Mouse (Mus musculus) midbrain, embryonic 14.5 days (tissue): ENCODE data around the gene Ssh3. TPM values are rescaled to one million over a fixed set of nuclear protein-coding genes. Genes with fewer than 3 reads are reported as not detected.

ENCODE experiments used
- ATAC-seq: fragments of 200-750 bp; cut with Nextera tagmentation; 2 replicates; pipeline ENCODE4 v1.8.0; 2017; ENCODE audit warnings: moderate number of reproducible peaks, moderate library complexity; ENCODE audit not compliant: low FRiP score, low TSS enrichment
- DNase-seq: peaks from one replicate; pipeline ENCODE4 v3.0.0-alpha.2; 2015
- H3K27ac ChIP-seq: fragments of 300-500 bp; sonication (generic); replicated peaks from 2 replicates; pipeline ENCODE4 v1.5.1; 2014; ENCODE audit warnings: mild to moderate bottlenecking, low read depth, low read length, moderate library complexity
- H3K27me3 ChIP-seq: fragments of 300-500 bp; sonication (generic); 2 replicates; pipeline ENCODE4 v1.6.1; 2014; ENCODE audit warnings: low read length, control low read depth, mixed read lengths; ENCODE audit not compliant: control insufficient read depth, insufficient read depth
- H3K36me3 ChIP-seq: fragments of 300-500 bp; sonication (generic); 2 replicates; pipeline ENCODE4 v1.6.1; 2014; ENCODE audit warnings: low read length, control low read depth; ENCODE audit not compliant: control insufficient read depth, insufficient read depth
- H3K4me1 ChIP-seq: fragments of 300-500 bp; sonication (generic); 2 replicates; pipeline ENCODE4 v1.6.1; 2014; ENCODE audit warnings: mild to moderate bottlenecking, antibody characterized with exemption, low read length, control low read depth; ENCODE audit not compliant: control insufficient read depth, insufficient read depth
- H3K4me2 ChIP-seq: fragments of 300-500 bp; sonication (generic); 2 replicates; pipeline ENCODE4 v1.6.1; 2014; ENCODE audit warnings: mild to moderate bottlenecking, low read length, moderate library complexity
- H3K4me3 ChIP-seq: fragments of 300-500 bp; sonication (generic); replicated peaks from 2 replicates; pipeline ENCODE4 v1.5.1; 2014; ENCODE audit warnings: low read depth, low read length
- H3K9ac ChIP-seq: fragments of 300-500 bp; sonication (generic); replicated peaks from 2 replicates; pipeline ENCODE4 v1.6.1; 2014; ENCODE audit warnings: mild to moderate bottlenecking, low read length, moderate library complexity
- H3K9me3 ChIP-seq: fragments of 300-500 bp; sonication (generic); 2 replicates; pipeline ENCODE4 v1.6.1; 2016; ENCODE audit warnings: low read length, control low read depth, mixed read lengths; ENCODE audit not compliant: control insufficient read depth
- WGBS: fragments of 180-500 bp; shearing (Covaris S2); extraction: QIAGEN DNeasy Blood & Tissue Kit; methylation state at CpG from one replicate; pipeline ENCODE4 v1.1.7; 2014; 5-methylcytosine and 5-hydroxymethylcytosine counted together
- polyA plus RNA-seq: library from polyadenylated mRNA; unstranded; fragments of >200 nt; fragmentation: Nextera tagmentation; extraction: Ambion mirVana; gene quantifications from 2 replicates; pipeline ENCODE4 v1.2.1, GENCODE M21; 2014

Gene Ssh3
- 8.8 and 12.8 TPM in 2 replicates for polyA plus RNA-seq

DNA sequence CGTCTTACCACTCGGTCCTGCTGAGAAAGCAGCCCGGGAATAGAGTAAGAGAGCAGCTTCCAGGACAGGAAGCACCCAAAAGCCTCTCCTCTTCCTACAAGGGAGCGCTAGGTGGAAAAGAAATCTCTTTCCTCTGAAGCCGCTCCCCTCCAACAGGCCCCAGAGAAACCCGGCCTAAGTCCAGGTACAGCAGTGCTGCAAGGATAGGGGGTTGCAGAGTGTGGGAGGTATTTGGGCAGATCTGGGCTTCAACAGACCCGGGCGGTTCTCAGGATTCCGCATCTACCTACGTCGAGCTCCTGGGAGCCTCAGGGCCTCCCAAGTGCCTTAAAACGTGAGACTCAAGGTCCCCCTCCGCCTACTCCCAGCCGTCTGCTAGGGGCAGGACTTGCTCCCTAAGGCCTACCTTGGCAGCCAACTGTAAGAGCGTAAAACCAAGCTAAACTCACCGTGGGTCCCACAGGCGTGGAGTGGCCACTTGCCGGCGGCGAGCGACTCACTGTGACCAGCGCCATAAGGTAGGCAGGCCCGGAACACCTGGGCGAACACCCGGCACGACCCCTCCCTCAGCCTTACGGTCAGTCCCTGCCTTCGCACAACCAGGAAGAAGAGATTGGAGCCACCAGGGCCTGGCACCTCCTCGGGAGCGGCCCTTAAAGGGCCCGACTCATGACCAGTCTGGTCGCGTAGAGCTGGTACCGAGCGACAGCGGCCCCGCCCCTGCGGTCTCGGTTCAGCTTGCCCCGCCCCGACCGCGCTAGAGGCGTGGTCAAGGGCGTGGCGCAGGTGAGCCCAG is at the start of gene Ssh3:
Ssh3 (minus strand) TSS at position 615 of the 796 bp plus-strand sequence.
- ATAC-seq = no peak
- peak within 1 kb of the TSS; percentile 23; the same call in 1 of the 2 replicates for H3K9ac ChIP-seq
- peaks cover 6% of the 10 kb centered on the region; the same call in 1 of the 2 replicates for H3K27me3 ChIP-seq
- peak; percentile 34 for DNase-seq
- no peak within 1 kb of the TSS for H3K27ac ChIP-seq
- 8% methylated on average over 46 of the region's 46 CpGs for WGBS
- peaks cover 15% of the 10 kb centered on the region for H3K36me3 ChIP-seq
- no peaks in the 10 kb centered on the region for H3K9me3 ChIP-seq
- H3K4me2 ChIP-seq = peak within 1 kb of the TSS; percentile 47
- H3K4me1 ChIP-seq = peaks cover 5% of the 10 kb centered on the region; the same call in 1 of the 2 replicates
- peak within 1 kb of the TSS; percentile 17 for H3K4me3 ChIP-seq

DNA sequence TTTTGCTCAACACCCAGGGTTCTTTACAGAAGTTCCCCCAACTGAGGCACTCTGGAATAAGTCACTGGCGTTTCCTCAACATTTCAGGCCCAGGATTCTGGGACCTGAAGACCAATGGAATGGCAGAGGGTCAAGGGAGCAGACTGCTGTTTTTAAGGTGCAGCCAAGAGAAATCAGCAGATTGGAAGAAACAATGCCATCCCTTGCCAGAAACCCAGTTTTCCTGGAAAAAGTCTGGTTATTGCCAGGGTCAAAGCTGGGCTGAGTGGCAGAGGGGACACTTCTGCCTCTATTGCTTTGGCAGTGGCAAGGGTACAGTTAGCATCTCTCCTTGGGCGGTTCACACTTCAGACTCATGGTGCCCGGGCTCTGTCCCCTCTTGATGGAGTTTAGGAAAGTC is 48.2 kb upstream of the Ssh3 start:
- no peak for DNase-seq
- Histone ChIP-seq H3K9ac (no peak overlapping the region), H3K4me1 (no peaks in the 10 kb centered on the region), H3K4me3 (no peak overlapping the region), H3K4me2 (no peak overlapping the region), H3K27me3 (no peaks in the 10 kb centered on the region), H3K36me3 (peaks cover 74% of the 10 kb centered on the region), H3K9me3 (no peaks in the 10 kb centered on the region), H3K27ac (no peak overlapping the region)
- no peak for ATAC-seq
- 97% methylated on average over 3 of the region's 3 CpGs for WGBS

DNA sequence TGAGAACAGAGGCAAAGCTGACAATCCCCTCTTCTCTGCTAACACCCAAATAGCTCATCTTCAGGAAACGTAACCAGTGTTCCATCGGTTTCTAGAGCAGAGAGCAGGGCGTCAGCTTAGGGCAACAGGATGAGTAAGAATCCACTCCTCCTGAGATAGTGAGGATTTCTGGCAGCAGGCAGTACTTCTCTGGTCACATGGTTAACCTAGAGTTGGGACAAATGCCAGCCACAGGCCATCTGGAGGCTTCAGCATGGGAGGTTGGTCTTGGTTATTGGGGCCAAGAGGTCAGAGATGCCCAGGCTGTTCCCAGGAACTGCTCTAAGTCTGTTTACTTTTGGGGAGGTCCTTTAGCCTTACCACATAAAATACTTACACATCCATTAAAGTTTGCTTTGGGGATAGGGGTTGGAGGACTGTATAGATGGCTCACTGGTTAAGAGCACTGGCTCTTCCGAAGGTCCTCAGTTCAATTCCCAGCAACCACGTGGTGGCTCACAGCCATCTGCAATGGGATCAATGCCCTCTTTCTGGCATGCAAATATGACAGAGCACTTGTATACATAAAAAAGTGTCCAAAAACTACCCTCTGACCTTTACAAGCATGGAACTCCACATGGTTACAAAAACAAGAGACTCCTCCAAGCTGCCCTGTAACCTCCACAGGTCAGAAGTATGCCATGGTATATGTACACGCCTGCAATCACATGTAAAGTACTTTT is 46.4 kb upstream of the Ssh3 start:
- H3K36me3 ChIP-seq = peaks cover 58% of the 10 kb centered on the region
- ATAC-seq (no peak), DNase-seq (no peak)
- no peaks in the 10 kb centered on the region for H3K9me3 ChIP-seq
- no peak overlapping the region for H3K9ac ChIP-seq
- H3K27ac ChIP-seq = no peak overlapping the region
- no peaks in the 10 kb centered on the region for H3K4me1 ChIP-seq
- no peak overlapping the region for H3K4me3 ChIP-seq
- H3K27me3 ChIP-seq = no peaks in the 10 kb centered on the region
- WGBS = 85% methylated on average over 6 of the region's 6 CpGs
- H3K4me2 ChIP-seq = no peak overlapping the region

DNA sequence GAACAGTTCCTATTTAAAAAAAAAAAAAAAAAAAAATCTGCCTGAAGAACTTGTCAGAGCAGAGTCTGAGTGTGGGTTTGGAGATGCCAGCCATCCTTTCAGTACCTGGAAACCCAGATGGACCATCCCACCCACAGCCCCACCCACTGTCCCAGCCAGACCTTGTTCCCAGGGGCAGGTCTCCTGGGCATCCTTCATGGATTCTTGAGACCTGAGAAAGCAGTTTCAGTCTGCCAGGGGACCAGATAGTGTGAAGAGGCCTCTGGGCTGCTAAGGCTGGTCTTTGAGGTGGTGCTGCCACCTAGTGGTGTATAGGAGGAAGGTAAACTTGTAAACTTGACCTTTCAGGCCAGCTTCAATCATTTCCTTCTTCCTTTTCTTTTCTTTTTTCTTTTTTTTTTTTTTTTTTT is 40.8 kb upstream of the Ssh3 start:
- H3K4me3 ChIP-seq = no peak overlapping the region
- ATAC-seq (no peak), DNase-seq (peak; percentile 87)
- H3K4me1 ChIP-seq = peaks cover 15% of the 10 kb centered on the region
- no peak overlapping the region for H3K4me2 ChIP-seq
- H3K9me3 ChIP-seq = no peaks in the 10 kb centered on the region
- H3K36me3 ChIP-seq = peaks cover 8% of the 10 kb centered on the region; the same call in 1 of the 2 replicates
- H3K27ac ChIP-seq = no peak overlapping the region
- H3K27me3 ChIP-seq = no peaks in the 10 kb centered on the region
- H3K9ac ChIP-seq = no peak overlapping the region

DNA sequence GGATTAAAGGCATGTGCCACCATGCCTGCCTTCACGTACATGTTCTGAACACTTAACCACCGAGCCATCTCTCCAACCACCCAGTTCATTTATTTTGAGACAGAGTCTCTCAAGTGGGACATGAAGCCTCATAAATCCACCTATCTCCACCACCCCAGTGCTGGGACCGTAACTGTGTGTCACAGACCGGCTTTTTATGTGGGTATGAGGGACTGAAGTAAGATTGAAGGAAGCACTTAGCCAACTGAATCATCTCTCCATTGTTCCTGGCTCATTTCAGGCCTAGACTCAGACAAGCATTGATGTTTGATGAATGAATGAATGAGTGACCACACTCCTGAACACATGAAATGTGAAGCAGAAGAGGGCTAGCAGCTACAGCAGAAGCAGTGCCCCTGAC is 40.3 kb upstream of the Ssh3 start:
- peaks cover 8% of the 10 kb centered on the region; the same call in 1 of the 2 replicates for H3K36me3 ChIP-seq
- no peak for ATAC-seq
- H3K4me3 ChIP-seq = no peak overlapping the region
- no peak overlapping the region for H3K4me2 ChIP-seq
- H3K27me3 ChIP-seq = no peaks in the 10 kb centered on the region
- peaks cover 20% of the 10 kb centered on the region for H3K4me1 ChIP-seq
- no peak overlapping the region for H3K9ac ChIP-seq
- no peak overlapping the region for H3K27ac ChIP-seq
- H3K9me3 ChIP-seq = no peaks in the 10 kb centered on the region
- 94% methylated on average over 4 of the region's 4 CpGs for WGBS
- no peak for DNase-seq

DNA sequence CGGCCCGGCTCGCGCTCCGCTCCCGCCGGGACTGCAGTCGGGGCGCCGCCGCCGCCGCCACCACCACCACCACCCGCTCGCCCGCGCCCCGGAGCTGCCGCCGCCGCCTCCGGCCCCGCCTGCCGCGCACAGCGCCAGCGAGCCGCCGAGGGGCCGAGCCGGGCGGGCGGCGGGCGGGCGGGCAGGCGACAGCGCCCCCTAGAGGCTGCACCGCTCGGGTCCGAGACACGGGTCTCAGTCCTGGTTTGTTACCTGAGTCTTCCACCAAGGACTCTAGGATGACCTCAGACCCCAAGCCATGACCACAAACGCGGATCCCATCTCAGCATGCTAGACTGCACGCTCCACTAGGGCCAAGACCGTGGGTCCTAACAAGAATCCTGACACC is 37.2 kb upstream of the Ssh3 start, which contains the start of gene Grk2:
Grk2 (minus strand) TSS at position 33 of the 388 bp plus-strand sequence.
- H3K9ac ChIP-seq = peak within 1 kb of the TSS; percentile 98
- peak within 1 kb of the TSS; percentile 91 for H3K27ac ChIP-seq
- WGBS = under 1% methylated on average over 28 of the region's 46 CpGs
- no peaks in the 10 kb centered on the region for H3K36me3 ChIP-seq
- DNase-seq (peak; percentile 89), ATAC-seq (peak; percentile 81)
- H3K4me2 ChIP-seq = peak within 1 kb of the TSS; percentile 88
- H3K4me1 ChIP-seq = peaks cover 51% of the 10 kb centered on the region
- no peaks in the 10 kb centered on the region for H3K27me3 ChIP-seq
- no peaks in the 10 kb centered on the region for H3K9me3 ChIP-seq
- H3K4me3 ChIP-seq = peak within 1 kb of the TSS; percentile 93

DNA sequence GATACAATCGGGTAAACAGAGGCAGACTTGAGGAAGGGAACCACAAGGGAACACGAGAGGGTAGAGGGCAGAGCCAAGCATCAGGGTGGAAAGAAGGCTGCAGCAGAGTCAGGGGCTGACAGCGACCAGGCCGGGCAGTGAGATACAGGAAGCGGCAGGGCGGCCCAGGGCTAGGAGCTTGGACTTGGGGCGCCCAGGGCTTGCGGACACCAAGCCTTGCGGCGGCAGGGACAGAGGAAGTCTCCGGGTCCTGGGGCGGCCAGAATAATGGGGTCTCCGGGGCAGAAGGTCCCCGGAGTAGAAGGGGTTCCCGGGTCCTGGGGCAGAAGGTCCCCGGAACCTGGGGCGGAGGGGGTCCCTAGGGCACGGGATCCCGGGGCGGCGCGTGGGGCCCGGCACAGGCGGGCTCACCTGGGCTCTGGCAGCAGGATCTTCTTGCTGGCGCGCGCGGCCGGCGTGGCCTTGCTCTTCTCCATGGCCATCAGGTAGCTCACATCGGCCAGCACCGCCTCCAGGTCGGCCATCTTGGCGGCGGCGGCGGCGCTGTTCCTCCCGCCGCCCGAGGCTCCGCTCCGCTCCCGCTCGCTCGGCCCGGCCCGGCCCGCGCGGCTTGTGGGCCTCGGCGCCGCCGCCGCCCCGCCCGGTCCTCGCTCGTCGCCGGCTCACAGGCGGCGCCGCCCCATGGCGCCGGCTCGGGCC is 36.7 kb upstream of the Ssh3 start:
- DNase-seq = peak; percentile 82
- H3K4me3 ChIP-seq = peak overlapping the region; percentile 93
- H3K36me3 ChIP-seq = no peaks in the 10 kb centered on the region
- H3K27me3 ChIP-seq = no peaks in the 10 kb centered on the region
- ATAC-seq = peak; percentile 69
- under 1% methylated on average over 60 of the region's 68 CpGs for WGBS
- peaks cover 56% of the 10 kb centered on the region for H3K4me1 ChIP-seq
- H3K9ac ChIP-seq = peak overlapping the region; percentile 98
- no peaks in the 10 kb centered on the region for H3K9me3 ChIP-seq
- peak overlapping the region; percentile 91 for H3K27ac ChIP-seq
- peak overlapping the region; percentile 88 for H3K4me2 ChIP-seq

DNA sequence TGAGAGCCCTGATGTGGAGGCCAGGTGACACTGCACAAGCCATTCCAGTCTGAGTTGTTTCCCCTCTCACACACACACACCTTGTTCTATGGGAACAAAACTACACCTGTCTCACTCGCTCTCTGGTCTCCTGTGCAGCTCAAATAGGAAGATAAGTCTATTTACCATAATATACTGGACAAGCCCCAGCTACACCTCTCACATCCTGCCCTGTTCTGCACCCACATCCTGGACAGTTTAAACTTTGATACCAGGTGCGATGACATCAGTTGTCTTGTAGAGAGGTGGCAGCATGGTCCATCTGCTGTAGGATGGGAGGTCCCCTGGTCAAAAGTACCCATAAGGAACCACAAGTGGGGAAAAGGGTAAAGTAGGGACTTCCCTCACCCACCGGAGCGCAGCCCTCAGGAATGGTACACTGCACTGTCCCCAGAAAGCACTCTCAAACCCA is 35.9 kb upstream of the Ssh3 start:
- Histone ChIP-seq H3K4me1 (peaks cover 56% of the 10 kb centered on the region), H3K36me3 (no peaks in the 10 kb centered on the region), H3K4me2 (peak overlapping the region; percentile 88), H3K9ac (peak overlapping the region; percentile 98; the same call in 1 of the 2 replicates), H3K9me3 (no peaks in the 10 kb centered on the region), H3K27ac (no peak overlapping the region), H3K27me3 (no peaks in the 10 kb centered on the region), H3K4me3 (peak overlapping the region; percentile 93)
- no peak for DNase-seq
- ATAC-seq = no peak
- WGBS = 48% methylated on average over 4 of the region's 4 CpGs
